Comparison of ENCODE assay signal across 21 mouse cellular contexts in the genomic region with DNA sequence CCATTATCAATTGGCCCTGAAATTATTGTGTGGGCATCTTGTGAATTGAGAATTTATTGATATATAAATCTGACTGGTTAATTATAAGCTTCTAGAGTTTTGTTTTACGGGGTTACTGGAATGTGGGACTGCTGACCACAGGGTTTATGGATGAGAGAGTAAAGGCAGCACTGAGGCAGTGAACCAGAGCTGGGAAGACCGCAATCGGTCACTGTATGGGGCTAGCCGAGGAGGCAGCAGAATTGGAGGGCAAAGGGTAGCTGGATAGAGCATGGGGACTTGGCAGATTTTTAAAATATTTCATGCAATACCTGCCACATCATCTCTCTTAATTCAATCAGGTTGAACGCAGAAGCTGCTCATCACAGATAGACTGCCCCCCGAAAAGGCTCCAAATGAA. TPM values are rescaled to one million over a fixed set of nuclear protein-coding genes. Genes with fewer than 3 reads are reported as not detected.
DNase-seq lines count a peak whose midpoint lies in the region; ATAC-seq and TF ChIP-seq lines count a peak whose summit lies in the region.
"Had no signal": no experiment of that assay in that cellular context is flagged by ENCODE, and none has a peak within 500 bp of the region (broad histone marks: within the 10 kb centered on the region; RNA-seq: fewer than 3 reads in every experiment).

No protein-coding gene starts in this region.

- intact Hi-C loops in left cerebral cortex, postnatal 36 days (cut with DNase I) = no loop called here

- peaks cover 11% of the 10 kb centered on the region; the same call in 1 of the 2 replicates for H3K4me1 ChIP-seq in kidney, adult 2 months (ENCODE audit: control insufficient read depth, insufficient read depth, low read length)
- H3K4me1 ChIP-seq in CH12.LX (ENCODE audit: control insufficient read depth in 1 of 2, insufficient read depth in 2 of 2) = peaks cover 33 to 83% of the 10 kb centered on the region in 2 experiments
- H3K4me1 ChIP-seq in kidney, embryonic 15.5 days = peaks cover 35% of the 10 kb centered on the region

- no peak for TF ChIP-seq CTCF in kidney, adult 2 months (conservative IDR thresholded peaks at IDR 0.05; ENCODE audit: insufficient read depth, insufficient read length, low read depth, low read length)
- TF ChIP-seq CTCF in CH12.LX (conservative IDR thresholded peaks at IDR 0.05 in 1 of 2, IDR thresholded peaks at IDR 0.05 in 1 of 2; ENCODE audit: low read depth in 2 of 2, low read length in 2 of 2) = no peak

- no peak overlapping the region for H3K27ac ChIP-seq in kidney, adult 2 months (ENCODE audit: insufficient read depth, low read depth, low read length)
- H3K27ac ChIP-seq in CH12.LX (ENCODE audit: insufficient read depth, low read depth) = peak overlapping the region; percentile 30; the same call in 1 of the 2 replicates
- H3K27ac ChIP-seq in kidney, embryonic 15.5 days = no peak overlapping the region
- H3K27ac ChIP-seq: forebrain, embryonic 10.5 days; gastrocnemius, adult 2 months; hindbrain, embryonic 10.5 days had no signal

- no peak for TF ChIP-seq EP300 in CH12.LX (IDR thresholded peaks at IDR 0.05; ENCODE audit: low read length)

- no peaks in the 10 kb centered on the region for H3K36me3 ChIP-seq in kidney, adult 2 months (ENCODE audit: control insufficient read depth, insufficient read depth, low read length)
- no peaks in the 10 kb centered on the region for H3K36me3 ChIP-seq in CH12.LX (replicated peaks in 1 of 2; ENCODE audit: control insufficient read depth in 1 of 2, insufficient read depth in 1 of 2, low read length in 1 of 2)
- no peaks in the 10 kb centered on the region for H3K36me3 ChIP-seq in kidney, embryonic 15.5 days
- H3K36me3 ChIP-seq: embryonic facial prominence, embryonic 15.5 days; forebrain, embryonic 10.5 days; heart, embryonic 12.5 days; hindbrain, embryonic 10.5 days had no signal

- WGBS in kidney, adult 2 months = 64% methylated on average over 6 of the region's 6 CpGs
- 61% methylated on average over 6 of the region's 6 CpGs for WGBS in kidney, embryonic 15.5 days

- dilution Hi-C loops in CH12.LX (cut with MboI; ENCODE audit: extremely low pct_ligation_motif_present, extremely low pct_unique_long_range_greater_than_20kb, low sequenced_read_pairs) = no loop called here

- DNase-seq in kidney, adult 2 months = peak; percentile 70
- DNase-seq in kidney, postnatal 4 days = no peak
- no peak for DNase-seq in CH12.LX (ENCODE audit: extremely low read depth)
- DNase-seq in kidney, postnatal 36 days = peak; percentile 41 to 45
- DNase-seq in left cerebral cortex, postnatal 36 days (ENCODE audit: low spot score in 2 of 2) = no peak
- no peak for DNase-seq in cerebellum, postnatal 25 days
- no peak for DNase-seq in urinary bladder, postnatal 25 days (ENCODE audit: low spot score)
- DNase-seq: adrenal gland, adult 8-10 months; adrenal gland, postnatal 36 days; cerebellum, adult 8-10 months; cerebellum, postnatal 14 days; gastrocnemius, adult 2 months; gastrocnemius, postnatal 25 days had no signal

- no peaks in the 10 kb centered on the region for H3K79me2 ChIP-seq in CH12.LX (replicated peaks; ENCODE audit: control insufficient read depth, extremely low read depth, insufficient read depth, poor library complexity, severe bottlenecking)

- H3K4me2 ChIP-seq in CH12.LX (ENCODE audit: insufficient read depth, low read depth, poor library complexity, severe bottlenecking) = no peak overlapping the region
- H3K4me2 ChIP-seq in kidney, embryonic 15.5 days = no peak overlapping the region
- H3K4me2 ChIP-seq: embryonic facial prominence, embryonic 15.5 days; heart, embryonic 12.5 days had no signal

- TF ChIP-seq POLR2A in kidney, adult 2 months (IDR thresholded peaks at IDR 0.05; ENCODE audit: low read depth, low read length) = no peak
- no peak for TF ChIP-seq POLR2A in CH12.LX (IDR thresholded peaks at IDR 0.05; ENCODE audit: low read depth, low read length)

- ATAC-seq in kidney, embryonic 15.5 days (replicated peaks; ENCODE audit: low FRiP score) = 0 out of 2 replicates have a peak, but pooled peaks have one; percentile 54
- ATAC-seq: forebrain, embryonic 14.5 days; hindbrain, embryonic 16.5 days had no signal

- H3K27me3 ChIP-seq in kidney, adult 2 months (replicated peaks; ENCODE audit: control insufficient read depth, insufficient read depth, low read length) = no peaks in the 10 kb centered on the region
- H3K27me3 ChIP-seq in CH12.LX (replicated peaks) = no peaks in the 10 kb centered on the region
- no peaks in the 10 kb centered on the region for H3K27me3 ChIP-seq in kidney, embryonic 15.5 days
- H3K27me3 ChIP-seq: embryonic facial prominence, embryonic 15.5 days had no signal

- no peak overlapping the region for H3K4me3 ChIP-seq in kidney, adult 2 months (ENCODE audit: insufficient read depth, low read depth, low read length)
- H3K4me3 ChIP-seq in CH12.LX (replicated peaks in 1 of 3; ENCODE audit: low read depth in 2 of 3, low read length in 2 of 3, poor library complexity in 1 of 3) = no peak overlapping the region
- H3K4me3 ChIP-seq in kidney, embryonic 15.5 days (replicated peaks) = no peak overlapping the region
- H3K4me3 ChIP-seq: embryonic facial prominence, embryonic 15.5 days; erythroblast, embryonic 14.5 days; forebrain, embryonic 10.5 days; gastrocnemius, adult 2 months; heart, embryonic 12.5 days; hindbrain, embryonic 10.5 days had no signal

- TF ChIP-seq RAD21 in CH12.LX (IDR thresholded peaks at IDR 0.05; ENCODE audit: low read depth, low read length) = no peak

- H3K9me3 ChIP-seq in CH12.LX (replicated peaks; ENCODE audit: low read length) = no peaks in the 10 kb centered on the region
- no peaks in the 10 kb centered on the region for H3K9me3 ChIP-seq in kidney, embryonic 15.5 days (replicated peaks)
- H3K9me3 ChIP-seq: embryonic facial prominence, embryonic 15.5 days; forebrain, embryonic 10.5 days; hindbrain, embryonic 10.5 days had no signal

- H3K9ac ChIP-seq in CH12.LX (ENCODE audit: insufficient read depth, low read depth) = no peak overlapping the region
- H3K9ac ChIP-seq in kidney, embryonic 15.5 days = no peak overlapping the region
- H3K9ac ChIP-seq: embryonic facial prominence, embryonic 15.5 days; heart, embryonic 12.5 days had no signal

- in situ Hi-C loops in CH12.LX (cut with MboI; ENCODE audit: low pct_ligation_motif_present, low pct_unique_long_range_greater_than_20kb, low sequenced_read_pairs) = no loop called here

TF ChIP-seq in CH12.LX, 34 proteins besides CTCF, POLR2A, EP300 and RAD21:
- no peak for TF ChIP-seq E2F4 (IDR thresholded peaks at IDR 0.05; ENCODE audit: insufficient replicate concordance, low read depth, low read length)
- no peak for TF ChIP-seq ETS1 (conservative IDR thresholded peaks at IDR 0.05; ENCODE audit: low read depth, low read length)
- no peak for TF ChIP-seq RCOR1 (conservative IDR thresholded peaks at IDR 0.05; ENCODE audit: low read depth, low read length)
- no peak for TF ChIP-seq MAZ (IDR thresholded peaks at IDR 0.05; ENCODE audit: low read depth, low read length)
- no peak for TF ChIP-seq GABPA (IDR thresholded peaks at IDR 0.05; ENCODE audit: insufficient replicate concordance, low read depth, low read length)
- TF ChIP-seq ZNF384 (IDR thresholded peaks at IDR 0.05; ENCODE audit: low read depth, low read length) = no peak
- TF ChIP-seq USF1 (IDR thresholded peaks at IDR 0.05; ENCODE audit: low read depth, low read length) = no peak
- TF ChIP-seq MXI1 (IDR thresholded peaks at IDR 0.05; ENCODE audit: low read depth, low read length) = no peak
- no peak for TF ChIP-seq JUN (IDR thresholded peaks at IDR 0.05; ENCODE audit: insufficient read depth, low read depth, low read length)
- TF ChIP-seq NELFE (IDR thresholded peaks at IDR 0.05; ENCODE audit: low read depth, low read length) = no peak
- TF ChIP-seq CHD1 (IDR thresholded peaks at IDR 0.05; ENCODE audit: low read depth, low read length) = no peak
- TF ChIP-seq UBTF (IDR thresholded peaks at IDR 0.05; ENCODE audit: low read depth, low read length) = no peak
- TF ChIP-seq TCF12 (IDR thresholded peaks at IDR 0.05; ENCODE audit: low read depth, low read length) = no peak

RNA-seq across cellular contexts. Expression of gene Tgfbr2, which starts 45.5 kb away (rescaled TPM):
- 45.8 and 46.4 TPM in 2 replicates for polyA plus RNA-seq in kidney, adult 2 months (2012; rRNA removed)
- total RNA-seq in CH12.LX (2012; rRNA removed) (43.0 and 46.3 TPM in 2 replicates), CH12.LX (2014; rRNA removed) (19.6 and 21.2 TPM in 2 replicates)
- 37.4 and 42.8 TPM in 2 replicates for polyA plus RNA-seq in CH12.LX (2012; ENCODE audit: insufficient read length, low read depth)
- 30.8 and 31.5 TPM in 2 replicates for polyA plus RNA-seq in kidney, embryonic 15.5 days (2015; fragmentation: Nextera tagmentation; extraction: Ambion mirVana)
- 10 to 100 TPM; 12.2 to 12.3 TPM for total RNA-seq in left cerebral cortex, postnatal 36 days (2021)

Comparison
In these comparisons a context has a peak if more than half of its experiments do, and no peak if none do; other contexts are left out.
1. DNase-seq: peak in kidney, adult 2 months (single experiment) and kidney, postnatal 36 days (2 of 2); none in kidney, postnatal 4 days (0 of 2), CH12.LX (single experiment), left cerebral cortex, postnatal 36 days (0 of 2), cerebellum, postnatal 25 days (0 of 2) and urinary bladder, postnatal 25 days (single experiment).